Mouse (Mus musculus): ENCODE results near the gene Pnldc1.
A peak's percentile ranks its signal among the peaks of the same experiment; 100 is the strongest.
"Not testable (repeated sequence)": the region's sequence is repeated elsewhere in the genome, so short reads cannot be mapped to it uniquely, and the experiment has no call there.

Gene Pnldc1

DNA sequence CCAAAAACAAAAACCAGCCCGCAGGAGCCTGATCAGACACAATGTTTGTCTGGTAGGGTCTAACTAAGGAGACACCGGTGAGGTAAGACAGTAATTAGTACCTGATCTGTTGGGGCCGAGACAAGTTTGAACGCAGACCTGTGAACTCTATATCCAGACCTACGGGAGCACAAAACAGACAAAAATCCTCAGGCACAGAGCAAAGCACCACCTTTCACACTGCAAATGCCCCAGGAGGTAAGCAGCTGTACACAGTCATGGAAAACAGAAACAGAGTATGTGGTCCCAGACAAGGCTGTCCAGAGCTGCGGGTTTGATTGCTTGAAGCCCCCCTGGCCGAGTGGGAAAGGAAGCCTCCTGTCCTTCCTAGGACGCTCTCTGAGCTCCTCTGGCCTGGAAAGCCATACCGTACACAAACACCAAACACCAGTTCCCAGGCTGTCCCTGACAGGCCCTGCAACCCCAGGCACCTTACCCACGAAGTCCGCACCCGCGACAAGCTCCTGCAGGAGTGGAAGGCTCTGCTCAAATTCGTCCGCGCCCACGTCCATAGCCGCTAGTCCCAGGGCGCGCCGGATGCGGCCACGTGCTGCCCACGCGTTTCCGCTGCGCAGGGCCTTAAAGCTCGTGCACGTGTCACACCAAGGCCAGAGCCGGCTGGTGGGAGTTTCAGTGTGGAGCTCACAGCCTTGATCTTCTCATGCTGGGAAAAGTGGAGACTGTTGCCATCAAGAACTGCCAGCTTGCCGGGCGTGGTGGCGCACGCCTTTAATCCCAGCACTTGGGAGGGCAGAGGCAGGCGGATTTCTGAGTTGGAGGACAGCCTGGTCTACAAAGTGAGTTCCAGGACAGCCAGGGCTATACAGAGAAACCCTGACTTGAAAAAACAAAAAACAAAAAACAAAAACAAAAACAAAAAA, at the start of gene Pnldc1:
Pnldc1 (minus strand) TSS at position 870 of the 920 bp plus-strand sequence.
- no peak for DNase-seq (ENCODE audit: low spot score)

DNA sequence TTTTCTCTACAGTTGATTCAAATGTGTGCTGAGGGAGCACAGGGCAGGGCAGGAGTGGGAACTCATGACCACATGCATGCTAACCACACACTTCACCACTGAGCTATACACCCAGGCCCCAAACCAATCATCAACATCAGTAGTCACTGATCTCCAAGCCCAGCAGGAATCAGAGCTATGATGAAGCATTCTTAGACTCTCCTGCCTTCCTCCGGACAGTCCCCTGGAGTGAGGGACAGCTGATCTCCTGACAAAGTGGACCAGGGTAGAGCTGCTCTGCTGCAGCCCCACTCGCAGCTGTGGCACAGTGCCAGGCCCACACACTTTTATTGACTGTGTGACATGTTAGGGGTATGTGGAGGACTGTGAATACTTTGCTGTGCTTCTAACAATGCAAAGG, 49.3 kb upstream of the Pnldc1 start:
- DNase-seq (ENCODE audit: low spot score), result not testable (repeated sequence)

GRCm38 (mm10) chr17:12956664-12957063, 46.6 kb upstream of the Pnldc1 start:
- DNase-seq (ENCODE audit: low spot score), result no peak

GRCm38 (mm10) chr17:12949669-12950068, 39.6 kb upstream of the Pnldc1 start:
- no peak for DNase-seq (ENCODE audit: low spot score)

DNA sequence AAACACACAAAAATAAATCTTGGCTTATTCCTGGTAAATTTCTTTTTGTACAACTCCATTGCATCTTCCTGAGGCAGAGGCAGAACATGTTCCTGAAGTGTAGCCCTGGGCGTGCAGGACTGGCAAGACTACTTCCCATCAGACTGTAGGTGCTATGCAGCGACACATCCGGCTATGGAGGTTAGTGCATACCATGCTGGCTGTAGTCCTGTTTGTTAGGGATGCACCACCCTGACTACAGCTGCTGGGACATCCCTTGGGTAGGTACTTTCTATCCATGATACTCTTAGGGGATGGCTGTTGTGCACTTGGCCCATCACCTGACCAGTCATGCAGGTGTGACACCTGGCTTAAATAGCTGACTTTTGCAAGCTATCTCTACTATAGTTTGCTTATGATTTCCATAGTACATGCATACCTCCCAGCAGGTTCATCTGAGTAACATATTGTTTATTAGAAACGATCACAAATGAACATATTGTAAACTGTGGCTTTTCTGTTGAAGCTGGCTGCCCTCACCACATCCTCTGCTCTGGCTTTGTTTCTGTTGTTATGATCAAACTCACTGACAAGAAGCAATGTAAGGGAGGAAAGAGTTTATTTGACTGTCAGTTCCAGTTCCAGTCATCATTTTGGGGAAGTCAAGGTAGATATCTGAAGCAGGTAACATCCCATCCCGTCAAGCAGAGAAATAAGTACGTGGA, 32.6 kb upstream of the Pnldc1 start:
- no peak for DNase-seq (ENCODE audit: low spot score)

- no peak for DNase-seq (ENCODE audit: low spot score)
These were observed 31.7 kb upstream of the Pnldc1 start for GRCm38 (mm10) chr17:12941543-12942260.

- DNase-seq (ENCODE audit: low spot score), result no peak
These were observed 30.2 kb upstream of the Pnldc1 start, which contains the start of gene Acat3 for GRCm38 (mm10) chr17:12940151-12940805. Acat3 (minus strand) TSS chr17:12940600.

DNA sequence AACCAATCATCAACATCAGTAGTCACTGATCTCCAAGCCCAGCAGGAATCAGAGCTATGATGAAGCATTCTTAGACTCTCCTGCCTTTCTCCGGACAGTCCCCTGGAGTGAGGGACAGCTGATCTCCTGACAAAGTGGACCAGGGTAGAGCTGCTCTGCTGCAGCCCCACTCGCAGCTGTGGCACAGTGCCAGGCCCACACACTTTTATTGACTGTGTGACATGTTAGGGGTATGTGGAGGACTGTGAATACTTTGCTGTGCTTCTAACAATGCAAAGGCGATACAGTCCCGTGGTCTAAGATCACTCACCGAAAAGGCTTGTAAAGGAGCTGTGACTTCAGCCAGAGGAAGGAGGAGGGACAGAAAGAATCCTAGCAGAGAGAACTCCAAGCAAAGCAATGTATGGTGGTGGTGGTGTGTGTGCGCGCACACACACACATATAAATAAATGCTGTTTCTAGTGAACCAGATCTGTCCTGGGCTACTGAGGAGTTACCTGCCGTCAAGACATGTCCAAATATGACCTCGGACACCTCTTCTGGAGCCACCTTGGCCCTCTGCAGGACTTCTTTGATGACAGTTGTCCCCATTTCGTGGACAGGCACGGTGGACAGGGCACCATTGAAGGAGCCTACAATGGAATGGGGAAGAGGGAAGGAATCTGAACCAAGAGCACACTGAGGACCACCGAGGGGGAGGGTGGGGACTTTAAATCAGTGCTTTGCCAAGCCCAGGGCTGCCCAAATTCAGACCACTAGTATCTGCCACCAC, 29.5 kb upstream of the Pnldc1 start:
- not testable (repeated sequence) for DNase-seq (ENCODE audit: low spot score)

GRCm38 (mm10) chr17:12938077-12938476, 28.0 kb upstream of the Pnldc1 start:
- DNase-seq (ENCODE audit: low spot score), result no peak

DNA sequence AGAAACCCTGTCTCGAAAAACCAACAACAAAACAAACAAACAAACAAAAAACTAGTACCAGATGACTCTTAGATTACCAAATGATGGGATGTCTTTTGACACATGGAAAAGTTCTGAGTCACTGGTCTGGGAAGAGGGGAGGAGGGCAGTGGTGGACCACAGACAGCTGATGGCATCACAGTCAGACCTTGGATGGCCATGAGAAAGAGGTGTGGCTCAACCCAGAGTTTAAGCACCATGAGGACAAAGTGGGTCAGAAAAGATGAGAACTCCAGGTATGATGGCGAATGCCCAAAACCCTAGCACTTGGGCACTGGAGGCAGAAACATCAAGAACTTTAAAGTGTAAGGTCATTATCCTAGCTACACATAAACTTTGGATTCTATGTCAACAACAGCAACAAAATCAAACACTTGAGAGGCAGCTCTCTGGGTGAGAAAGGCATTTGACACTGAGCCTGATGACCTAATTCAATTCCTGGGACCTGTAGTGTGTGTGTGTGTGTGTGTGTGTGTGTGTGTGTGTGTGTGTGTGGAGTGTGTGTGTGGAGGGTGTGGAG, 27.5 kb upstream of the Pnldc1 start:
- no peak for DNase-seq (ENCODE audit: low spot score)

DNA sequence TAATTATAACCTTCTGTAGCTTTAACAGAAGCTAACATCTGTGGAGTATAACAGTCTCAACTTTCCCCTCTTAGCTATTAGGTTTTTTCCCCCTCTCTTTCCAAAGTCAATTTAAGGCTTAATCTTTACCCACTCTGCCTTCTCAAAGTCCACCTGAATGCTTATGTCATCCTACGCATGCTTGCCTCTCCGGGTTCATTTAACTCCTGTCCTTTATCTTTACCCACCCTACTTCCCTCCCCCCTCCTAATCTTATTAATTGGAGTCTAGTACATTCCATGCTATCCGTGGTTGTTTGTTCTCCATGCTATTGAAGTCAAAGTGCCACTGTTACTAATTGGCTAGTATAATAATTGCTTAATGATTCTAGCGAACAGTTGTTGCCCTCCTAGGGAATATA, 25.7 kb upstream of the Pnldc1 start:
- DNase-seq (ENCODE audit: low spot score), result no peak

DNA sequence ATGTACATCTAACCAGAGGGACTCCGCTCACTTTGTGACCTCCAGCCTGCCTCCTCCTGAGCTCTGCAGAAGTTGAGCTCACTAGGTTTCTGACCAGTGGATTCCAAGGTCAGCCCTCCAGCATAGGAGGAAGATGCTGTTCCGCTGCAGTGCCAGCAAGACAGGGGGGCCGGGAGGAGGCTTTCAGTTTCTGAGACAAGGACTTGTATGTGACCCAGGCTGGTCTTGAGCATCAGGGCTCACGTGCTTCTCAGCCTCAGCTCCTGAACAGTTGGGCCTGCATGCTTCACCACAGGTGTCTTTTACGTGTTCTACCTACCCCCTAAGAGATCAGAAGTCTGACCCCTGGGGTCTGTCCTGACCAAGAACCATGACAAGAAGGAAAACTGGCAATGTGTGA, 21.5 kb upstream of the Pnldc1 start:
- not testable (repeated sequence) for DNase-seq (ENCODE audit: low spot score)

- DNase-seq (ENCODE audit: low spot score), result no peak
These were observed 15.7 kb upstream of the Pnldc1 start for GRCm38 (mm10) chr17:12925703-12926180.

- no peak for DNase-seq (ENCODE audit: low spot score)
These were observed 15.0 kb upstream of the Pnldc1 start for GRCm38 (mm10) chr17:12925001-12925400.

DNA sequence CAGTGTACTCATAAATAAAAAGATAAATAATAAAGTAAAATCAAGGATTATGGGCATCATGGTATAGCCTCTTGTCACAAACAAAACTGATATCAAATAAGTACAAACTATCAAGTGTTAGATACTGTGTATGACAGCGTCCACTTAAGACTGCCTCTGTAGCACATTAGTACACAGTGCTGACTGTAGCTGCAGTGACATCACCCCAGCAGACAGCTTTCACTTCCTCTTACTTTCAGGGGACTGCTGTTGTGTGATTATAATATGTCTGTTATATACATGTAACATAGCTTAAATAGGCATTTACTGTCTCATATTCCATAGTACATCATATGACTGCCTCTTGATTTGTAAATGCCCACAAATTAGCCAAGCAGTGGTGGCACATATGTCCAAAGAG, 11.0 kb upstream of the Pnldc1 start:
- no peak for DNase-seq (ENCODE audit: low spot score)

GRCm38 (mm10) chr17:12916588-12917380, 6.8 kb upstream of the Pnldc1 start:
- peak; percentile 61 for DNase-seq (ENCODE audit: low spot score)

GRCm38 (mm10) chr17:12915881-12916583, 6.0 kb upstream of the Pnldc1 start, which contains the start of gene Mrpl18:
Mrpl18 (minus strand) TSS chr17:12916345.
- DNase-seq (ENCODE audit: low spot score), result peak; percentile 100

DNA sequence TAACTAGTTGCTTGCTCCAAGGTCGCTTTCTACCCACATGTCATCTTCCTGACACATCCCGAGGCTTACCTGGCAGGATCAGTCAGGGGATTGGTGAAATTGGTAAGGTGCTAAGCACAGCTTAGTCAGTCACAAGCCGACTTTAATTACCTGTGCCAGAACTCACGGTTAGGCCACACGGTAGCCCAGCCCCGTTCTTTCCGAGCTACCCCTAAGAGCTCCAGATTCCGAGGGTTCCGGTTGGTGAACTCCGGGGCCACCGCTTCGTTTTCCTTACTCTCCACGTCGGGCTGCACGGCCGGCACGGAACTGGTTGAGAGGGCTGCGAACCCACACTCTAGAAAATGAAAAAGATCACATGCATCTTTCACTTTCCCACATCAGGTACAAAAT, 5.5 kb upstream of the Pnldc1 start, which contains the start of gene Tcp1:
Tcp1 (plus strand) TSS at position 214 of the 393 bp plus-strand sequence.
- no peak for DNase-seq (ENCODE audit: low spot score)

DNA sequence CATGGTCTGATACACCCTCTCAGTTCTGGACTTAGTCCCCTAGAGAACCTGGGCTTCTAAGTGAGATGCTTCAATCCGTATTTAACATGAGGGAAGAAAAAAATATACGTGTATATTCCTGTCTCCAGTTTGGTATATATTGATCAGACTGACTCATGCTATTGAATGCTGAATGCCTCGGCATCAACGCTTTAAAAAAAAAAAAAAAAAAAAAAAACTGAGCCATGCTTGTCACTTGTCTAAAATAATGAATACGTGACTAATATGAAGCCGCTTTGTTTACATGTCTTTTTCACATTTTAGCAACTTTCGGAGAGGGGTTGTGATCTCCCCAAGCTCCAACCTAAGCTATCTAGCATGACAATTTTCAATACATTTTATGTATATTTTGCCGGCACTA, 361 bp upstream of the Pnldc1 start:
- no peak for DNase-seq (ENCODE audit: low spot score)

All from MN1 (cell line).